Mouse (Mus musculus) liver, embryonic 14.5 days (tissue): ENCODE data around the gene Dhx29.

Experiments
- CTCF ChIP-seq: IDR thresholded peaks from 2 replicates; pipeline ENCODE4 v1.5.1; 2016; ENCODE audit warnings: antibody characterized with exemption, low read depth, control low read depth
- EP300 ChIP-seq: IDR thresholded peaks from 2 replicates; pipeline ENCODE4 v1.6.1; 2016; ENCODE audit warnings: antibody characterized with exemption, low read depth

DNA sequence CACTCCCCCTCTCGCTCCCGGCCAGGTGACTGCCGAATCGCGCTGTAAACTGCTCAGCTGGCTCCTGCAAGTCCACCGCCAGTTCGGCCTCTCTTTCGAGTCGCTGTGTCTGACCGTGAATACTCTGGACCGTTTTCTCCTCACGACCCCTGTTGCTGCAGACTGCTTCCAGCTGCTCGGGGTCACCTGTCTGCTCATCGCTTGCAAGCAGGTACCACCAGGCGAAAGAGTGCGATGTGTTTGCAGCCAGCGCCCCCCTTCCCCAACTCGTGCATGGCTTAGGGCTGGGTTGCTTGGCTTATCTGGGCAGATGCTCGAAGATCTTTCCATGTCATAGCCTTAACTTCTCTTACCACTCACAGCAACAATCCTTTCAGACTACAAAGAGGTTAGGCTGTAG is 61.6 kb downstream of the Dhx29 start:
- no peak for TF ChIP-seq CTCF
- no peak for TF ChIP-seq EP300
